Mouse (Mus musculus): Measurements from ENCODE around the gene Dmwd.

DNA sequence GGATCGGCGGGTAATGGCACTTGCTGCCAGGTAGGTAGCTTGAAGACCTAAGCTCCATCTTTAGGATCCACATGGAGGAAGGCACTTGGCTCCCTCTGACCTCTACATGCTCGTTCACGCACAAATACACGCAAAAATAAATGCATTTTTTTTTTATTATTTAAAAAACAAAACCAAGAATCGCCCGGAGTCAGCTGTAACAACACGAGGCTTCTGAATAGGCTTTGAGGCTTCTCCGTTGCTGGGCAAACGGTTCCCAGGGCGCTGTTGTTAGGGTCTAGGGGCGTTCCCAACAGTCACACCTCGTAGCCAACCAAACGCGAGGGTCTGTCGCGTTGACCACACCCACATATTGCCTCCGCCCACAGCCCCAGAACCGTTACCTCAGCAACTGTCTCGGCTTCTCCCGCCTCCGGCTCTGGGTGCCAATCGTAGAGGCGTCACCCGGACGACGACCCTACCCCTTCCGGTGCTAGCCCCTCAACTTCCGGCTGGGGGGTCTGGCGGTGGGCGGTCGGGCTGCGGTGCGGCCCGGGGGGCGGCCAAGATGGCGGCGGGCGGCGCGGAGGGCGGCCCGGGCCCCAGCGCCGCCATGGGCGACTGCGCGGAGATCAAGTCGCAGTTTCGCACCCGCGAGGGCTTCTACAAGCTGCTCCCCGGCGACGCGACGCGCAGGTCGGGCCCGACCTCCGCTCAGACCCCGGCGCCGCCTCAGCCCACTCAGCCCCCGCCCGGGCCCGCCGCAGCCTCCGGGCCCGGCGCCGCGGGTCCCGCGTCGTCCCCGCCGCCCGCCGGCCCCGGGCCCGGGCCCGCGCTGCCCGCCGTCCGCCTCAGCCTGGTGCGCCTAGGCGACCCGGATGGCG lies at the start of gene Dmwd:
- TF ChIP-seq POLR2A (IDR thresholded peaks at IDR 0.05; ENCODE audit: low read depth, low read length) (peak; percentile 46; the same call in 1 of the 2 replicates), CTCF (IDR thresholded peaks at IDR 0.05; ENCODE audit: borderline replicate concordance, insufficient read depth, low read length) (no peak)

Measured in embryonic fibroblast, embryonic 13.5 days (primary cell).